Mouse (Mus musculus): Measurements from ENCODE around the gene Cbx4. TPM values are rescaled to one million over a fixed set of nuclear protein-coding genes. Genes with fewer than 3 reads are reported as not detected.

The Cbx4 gene
- polyA plus RNA-seq, 1 experiment from 2014 or later, result 11.2 TPM

Other genes starting within 250 kb of the Cbx4 start
- gene Rbfox3, start 174.6 kb downstream of the Cbx4 start, polyA plus RNA-seq (2015; fragmentation: Nextera tagmentation; extraction: Ambion mirVana), result 1.2 and 1.5 TPM in 2 replicates
- 0.09 and 0.25 TPM in 2 replicates for gene Enpp7, start 98.0 kb downstream of the Cbx4 start, polyA plus RNA-seq (2015; fragmentation: Nextera tagmentation; extraction: Ambion mirVana)
- 24.8 and 27.0 TPM in 2 replicates for gene Cbx2, start 63.3 kb downstream of the Cbx4 start, polyA plus RNA-seq (2015; fragmentation: Nextera tagmentation; extraction: Ambion mirVana)
- 7.4 and 7.9 TPM in 2 replicates for gene Cbx8, start 45.3 kb downstream of the Cbx4 start, polyA plus RNA-seq (2015; fragmentation: Nextera tagmentation; extraction: Ambion mirVana)
- 13.9 and 15.3 TPM in 2 replicates for gene Tbc1d16, start 142.3 kb upstream of the Cbx4 start, polyA plus RNA-seq (2015; fragmentation: Nextera tagmentation; extraction: Ambion mirVana)
- gene Ccdc40, start 142.4 kb upstream of the Cbx4 start, polyA plus RNA-seq (2015; fragmentation: Nextera tagmentation; extraction: Ambion mirVana), result 2.5 and 2.6 TPM in 2 replicates
- gene Gaa, start 181.7 kb upstream of the Cbx4 start, polyA plus RNA-seq (2015; fragmentation: Nextera tagmentation; extraction: Ambion mirVana), result 66.3 and 69.1 TPM in 2 replicates
- 335 and 348 TPM in 2 replicates for gene Eif4a3, start 213.9 kb upstream of the Cbx4 start, polyA plus RNA-seq (2015; fragmentation: Nextera tagmentation; extraction: Ambion mirVana)
- gene Card14, start 221.5 kb upstream of the Cbx4 start, polyA plus RNA-seq (2015; fragmentation: Nextera tagmentation; extraction: Ambion mirVana), result 5.1 and 5.6 TPM in 2 replicates

Measured in intestine, embryonic 15.5 days (tissue).